Mouse (Mus musculus) MEL (cell line): ENCODE measurements around the gene Arl3. TPM values are rescaled to one million over a fixed set of nuclear protein-coding genes. Genes with fewer than 3 reads are reported as not detected.

ENCODE experiments used
- DNase-seq: peaks from one replicate; pipeline ENCODE4 v3.0.0; 2011; ENCODE audit warnings: low read depth, low spot score
- H3K27ac ChIP-seq: 2 replicates; pipeline ENCODE4 v1.5.1; 2012; ENCODE audit warnings: low read depth, mild to moderate bottlenecking, control low read depth, low read length, moderate library complexity; ENCODE audit not compliant: control insufficient read depth
- H3K27me3 ChIP-seq, 2 experiments: fragments of 150-350 bp in 1 of 2; sonication (generic) in 1 of 2; 2 replicates each; pipeline ENCODE4 v1.6.1; 2012; ENCODE audit warnings: low read length in 2 of 2, mild to moderate bottlenecking in 2 of 2, improper control_type of control experiment in 1 of 2, moderate library complexity in 1 of 2; ENCODE audit not compliant: insufficient read depth in 2 of 2, control insufficient read depth in 1 of 2
- H3K36me3 ChIP-seq, 2 experiments: 2 replicates each; pipeline ENCODE4 v1.6.1; 2012 to 2014; ENCODE audit warnings: low read length in 2 of 2, improper control_type of control experiment in 1 of 2, inconsistent platforms in 1 of 2, mild to moderate bottlenecking in 1 of 2; ENCODE audit not compliant: insufficient read depth in 2 of 2, control insufficient read depth in 1 of 2
- H3K4me1 ChIP-seq, 2 experiments: fragments of 150-350 bp in 1 of 2; sonication (generic) in 1 of 2; 2 replicates each; pipeline ENCODE4 v1.6.1; 2012; ENCODE audit warnings: low read length in 2 of 2, improper control_type of control experiment in 1 of 2, mild to moderate bottlenecking in 1 of 2; ENCODE audit not compliant: insufficient read depth in 2 of 2, control insufficient read depth in 1 of 2
- H3K4me3 ChIP-seq, 2 experiments: fragments of 150-350 bp in 1 of 2; sonication (generic) in 1 of 2; 2 replicates each; pipeline ENCODE4 v1.5.1; 2012; ENCODE audit warnings: low read depth in 2 of 2, low read length in 2 of 2, mild to moderate bottlenecking in 2 of 2, moderate library complexity in 2 of 2, control low read depth in 1 of 2, improper control_type of control experiment in 1 of 2; ENCODE audit not compliant: control insufficient read depth in 1 of 2, insufficient read depth in 1 of 2
- H3K79me2 ChIP-seq: 2 replicates; pipeline ENCODE4 v1.6.1; 2012; ENCODE audit warnings: mild to moderate bottlenecking, low read length, moderate library complexity; ENCODE audit not compliant: control insufficient read depth, poor library complexity, insufficient read depth
- H3K9ac ChIP-seq: 2 replicates; pipeline ENCODE4 v1.6.1; 2012; ENCODE audit warnings: low read depth, mild to moderate bottlenecking, control low read depth, low read length, moderate library complexity; ENCODE audit not compliant: control insufficient read depth, poor library complexity, severe bottlenecking
- H3K9me3 ChIP-seq: fragments of 150-350 bp; sonication (generic); replicated peaks from 2 replicates; pipeline ENCODE4 v1.6.1; 2012; ENCODE audit warnings: mild to moderate bottlenecking, low read length, improper control_type of control experiment, moderate library complexity; ENCODE audit not compliant: insufficient read depth
- CHD1 ChIP-seq: IDR thresholded peaks from 2 replicates; pipeline ENCODE4 v1.6.1; 2012; ENCODE audit warnings: low read depth, mild to moderate bottlenecking, inconsistent platforms, low read length, improper control_type of control experiment
- E2F4 ChIP-seq: IDR thresholded peaks from 2 replicates; pipeline ENCODE4 v1.6.1; 2011; ENCODE audit warnings: low read depth, low read length, improper control_type of control experiment, borderline replicate concordance
- ELF1 ChIP-seq: IDR thresholded peaks from 2 replicates; pipeline ENCODE4 v1.6.1; 2014; ENCODE audit warnings: low read depth, mild to moderate bottlenecking, inconsistent platforms, low read length, improper control_type of control experiment, moderate library complexity
- MAX ChIP-seq: IDR thresholded peaks from 2 replicates; pipeline ENCODE4 v1.6.1; 2011; ENCODE audit warnings: low read length, improper control_type of control experiment
- MAZ ChIP-seq: IDR thresholded peaks from 2 replicates; pipeline ENCODE4 v1.6.1; 2012; ENCODE audit warnings: low read depth, mild to moderate bottlenecking, inconsistent platforms, low read length, improper control_type of control experiment
- MXI1 ChIP-seq: IDR thresholded peaks from 2 replicates; pipeline ENCODE4 v1.6.1; 2011; ENCODE audit warnings: mild to moderate bottlenecking, low read depth, low read length, improper control_type of control experiment
- NELFE ChIP-seq: IDR thresholded peaks from 2 replicates; pipeline ENCODE4 v1.6.1; 2011; ENCODE audit warnings: low read depth, low read length, improper control_type of control experiment
- NRF1 ChIP-seq: IDR thresholded peaks from 2 replicates; pipeline ENCODE4 v1.6.1; 2014; ENCODE audit warnings: low read depth, mild to moderate bottlenecking, inconsistent platforms, low read length, improper control_type of control experiment, moderate library complexity; ENCODE audit not compliant: poor library complexity, insufficient read depth, severe bottlenecking
- POLR2AphosphoS2 ChIP-seq: IDR thresholded peaks from 2 replicates; pipeline ENCODE4 v1.6.1; 2011; ENCODE audit warnings: low read length, improper control_type of control experiment
- RCOR1 ChIP-seq: IDR thresholded peaks from 2 replicates; pipeline ENCODE4 v1.6.1; 2012; ENCODE audit warnings: low read depth, mild to moderate bottlenecking, inconsistent platforms, low read length, improper control_type of control experiment
- SIN3A ChIP-seq: IDR thresholded peaks from 2 replicates; pipeline ENCODE4 v1.6.1; 2012; ENCODE audit warnings: low read length, improper control_type of control experiment, inconsistent platforms
- TAL1 ChIP-seq: IDR thresholded peaks from 2 replicates; pipeline ENCODE4 v1.6.1; 2012; ENCODE audit warnings: mild to moderate bottlenecking, inconsistent platforms, low read length, moderate library complexity, mixed read lengths
- TCF12 ChIP-seq: IDR thresholded peaks from 2 replicates; pipeline ENCODE4 v1.6.1; 2014; ENCODE audit warnings: low read depth, mild to moderate bottlenecking, inconsistent platforms, low read length, improper control_type of control experiment, moderate library complexity
- USF1 ChIP-seq: IDR thresholded peaks from 2 replicates; pipeline ENCODE4 v1.6.1; 2014; ENCODE audit warnings: low read depth, mild to moderate bottlenecking, inconsistent platforms, low read length, improper control_type of control experiment, moderate library complexity
- ZC3H11A ChIP-seq: IDR thresholded peaks from 2 replicates; pipeline ENCODE4 v1.6.1; 2012; ENCODE audit warnings: low read depth, mild to moderate bottlenecking, inconsistent platforms, low read length, improper control_type of control experiment
- ZKSCAN1 ChIP-seq: IDR thresholded peaks from 2 replicates; pipeline ENCODE4 v1.6.1; 2012; ENCODE audit warnings: low read depth, mild to moderate bottlenecking, inconsistent platforms, low read length, improper control_type of control experiment, moderate library complexity
- ZNF384 ChIP-seq: IDR thresholded peaks from 2 replicates; pipeline ENCODE4 v1.6.1; 2012; ENCODE audit warnings: low read depth, mild to moderate bottlenecking, inconsistent platforms, low read length, improper control_type of control experiment
- polyA plus RNA-seq, 2 experiments: library from polyadenylated mRNA; stranded (reverse) in 1 of 2; unstranded in 1 of 2; fragments of >175 nt in 1 of 2; fragments of >200 nt in 1 of 2; gene quantifications; 2 replicates each; pipeline versions ENCODE4 v1.2.1 to v1.2.4; 2012; ENCODE audit warnings: low replicate concordance in 2 of 2, low read depth in 1 of 2; ENCODE audit not compliant: insufficient read length in 2 of 2, insufficient read depth in 1 of 2, missing spikeins in 1 of 2
- total RNA-seq: library from RNA; depleted of rRNA; stranded (reverse); fragments of 300-350 nt; gene quantifications from 2 replicates; pipeline ENCODE4 v1.2.3, GENCODE M21; 2012

Arl3 gene
- total and polyA plus RNA-seq, 3 experiments, result 62.4 to 123 TPM; not detected in 1

DNA sequence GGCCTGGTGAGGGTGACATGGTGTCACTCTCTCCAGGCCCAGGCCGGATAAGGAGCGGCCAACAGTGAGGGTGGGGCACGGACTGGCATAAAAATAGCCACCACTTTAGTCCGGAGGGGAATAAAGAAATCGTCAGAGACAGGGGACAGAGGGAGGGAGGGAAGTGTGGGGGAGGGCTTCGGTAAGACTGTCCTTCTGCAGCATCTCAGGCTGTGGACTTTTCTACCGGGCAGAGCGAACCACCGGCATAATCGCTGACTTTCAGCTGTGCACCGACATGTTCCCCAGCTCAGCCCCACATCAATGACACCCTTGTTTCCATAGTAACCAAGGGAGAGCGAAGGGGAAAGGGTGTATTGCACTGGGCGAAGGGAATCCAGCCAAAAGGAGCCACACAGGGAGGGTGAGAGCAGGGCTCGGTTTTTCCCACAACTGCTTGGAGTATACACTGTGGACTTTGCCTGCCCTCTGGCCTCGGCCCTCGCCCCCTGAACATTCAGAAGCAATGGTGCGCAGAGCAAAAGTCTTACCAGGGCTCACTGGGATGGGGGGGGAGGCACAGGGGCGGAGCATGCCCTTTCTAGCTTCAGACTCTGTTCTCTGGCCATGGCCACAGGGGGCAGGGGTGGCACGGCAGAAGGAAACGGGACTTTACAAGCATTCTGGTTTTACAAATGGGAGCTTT, 44.3 kb downstream of the Arl3 start:
- no peaks in the 10 kb centered on the region; the same call in 1 of the 2 replicates for H3K79me2 ChIP-seq
- no peaks in the 10 kb centered on the region for H3K27me3 ChIP-seq
- H3K9ac ChIP-seq, result peak overlapping the region; percentile 21
- peaks cover 12 to 41% of the 10 kb centered on the region in 2 experiments for H3K4me1 ChIP-seq
- TF ChIP-seq ZNF384, result no peak
- peak; percentile 57 for TF ChIP-seq TAL1
- TF ChIP-seq SIN3A, result peak; percentile 52
- no peak for TF ChIP-seq NRF1
- TF ChIP-seq ZC3H11A, result no peak
- no peak for TF ChIP-seq ZKSCAN1
- no peak for TF ChIP-seq MAZ
- peak overlapping the region; percentile 40 to 44 for H3K4me3 ChIP-seq
- H3K9me3 ChIP-seq, result no peaks in the 10 kb centered on the region
- peak; percentile 73 for DNase-seq
- H3K36me3 ChIP-seq, result peaks cover 0 to 25% of the 10 kb centered on the region in 2 experiments; a peak in 2 of 4 replicates
- no peak overlapping the region for H3K27ac ChIP-seq

DNA sequence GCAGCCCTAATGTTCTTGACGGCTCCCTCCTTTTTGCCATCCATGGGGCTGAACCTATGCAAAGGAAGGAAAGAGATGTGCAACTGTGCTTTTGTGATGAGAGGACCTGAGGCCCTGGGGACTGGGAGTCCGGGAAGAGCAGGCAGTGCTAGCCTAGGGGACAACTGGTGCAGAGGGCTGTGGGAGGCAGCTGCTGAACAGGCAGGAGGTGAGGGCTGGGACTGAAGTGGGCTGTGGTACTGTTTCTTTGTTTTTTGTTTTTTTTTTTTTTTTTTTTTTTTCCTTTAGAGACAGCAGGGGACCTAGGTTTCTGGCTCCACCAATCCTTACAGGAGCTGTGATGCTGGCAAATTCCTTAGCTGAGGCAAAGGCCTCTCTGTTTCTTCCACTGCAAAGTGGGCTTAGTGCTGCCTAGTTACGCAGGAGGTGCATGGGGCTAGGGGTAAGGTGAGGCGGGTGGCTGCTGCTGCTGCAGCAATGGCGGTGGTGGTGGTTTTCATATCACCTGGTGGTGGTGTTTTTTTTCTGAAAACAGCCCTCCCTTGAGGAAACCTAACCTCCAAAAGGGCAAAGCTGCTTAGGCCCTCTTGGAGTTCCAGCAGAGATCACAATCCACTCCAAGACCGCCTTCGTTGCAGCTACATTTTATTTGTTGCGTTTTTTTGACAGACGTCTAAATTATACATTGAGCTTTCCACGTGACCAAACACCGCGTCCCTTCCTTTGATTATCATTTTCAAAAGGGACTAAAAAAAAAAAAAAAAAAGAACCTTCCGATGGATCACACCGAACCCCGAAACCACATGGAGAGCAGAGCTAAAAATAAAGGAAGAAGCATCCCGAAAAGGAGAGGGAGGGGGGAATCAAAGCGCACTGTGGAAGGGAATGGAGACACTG, 45.1 kb downstream of the Arl3 start:
- Histone ChIP-seq H3K36me3 (peaks cover 0 to 25% of the 10 kb centered on the region in 2 experiments; a peak in 2 of 4 replicates), H3K79me2 (no peaks in the 10 kb centered on the region; the same call in 1 of the 2 replicates)
- TF ChIP-seq MAZ, result no peak
- TF ChIP-seq MXI1, result no peak
- no peak for TF ChIP-seq ELF1
- TF ChIP-seq E2F4, result no peak
- TF ChIP-seq RCOR1, result no peak
- 0 out of 2 replicates have a peak, but pooled peaks have one; percentile 25 for TF ChIP-seq MAX
- peak; percentile 68 for TF ChIP-seq ZNF384
- no peak for TF ChIP-seq NELFE
- TF ChIP-seq POLR2AphosphoS2, result no peak
- peak; percentile 52 for TF ChIP-seq USF1
- TF ChIP-seq TCF12, result no peak
- no peak for TF ChIP-seq CHD1
- TF ChIP-seq, all 39 proteins: peak for 3
- Histone ChIP-seq H3K9me3 (no peaks in the 10 kb centered on the region), H3K27me3 (no peaks in the 10 kb centered on the region), H3K4me3 (peak overlapping the region; percentile 40 to 44), H3K9ac (peak overlapping the region; percentile 32), H3K27ac (no peak overlapping the region), H3K4me1 (peaks cover 12 to 43% of the 10 kb centered on the region in 2 experiments)
- DNase-seq, result peak; percentile 10
